Mouse (Mus musculus): ENCODE results near the gene Mlana.

Mlana gene

DNA sequence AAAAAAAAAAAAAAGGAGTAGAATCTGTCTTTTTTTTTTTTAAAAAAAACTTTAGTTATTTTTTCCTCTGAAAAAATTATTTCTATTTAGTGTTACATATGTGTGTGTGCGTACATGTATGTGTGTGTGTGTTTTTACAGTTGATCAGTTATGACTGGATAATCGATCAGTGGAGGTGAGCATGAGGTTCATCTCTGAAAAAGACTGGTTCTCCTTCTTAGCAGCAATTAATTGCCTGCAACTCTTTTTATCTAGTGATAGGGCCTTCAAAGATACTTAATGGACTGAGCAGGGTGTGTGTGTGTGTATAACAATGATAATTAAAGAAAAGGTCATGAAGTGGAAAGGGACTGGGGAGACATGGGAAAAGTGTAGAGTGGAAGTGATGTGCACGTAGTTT is 53.4 kb downstream of the Mlana start:
- no peak for DNase-seq (ENCODE audit: low read depth, low spot score)

DNA sequence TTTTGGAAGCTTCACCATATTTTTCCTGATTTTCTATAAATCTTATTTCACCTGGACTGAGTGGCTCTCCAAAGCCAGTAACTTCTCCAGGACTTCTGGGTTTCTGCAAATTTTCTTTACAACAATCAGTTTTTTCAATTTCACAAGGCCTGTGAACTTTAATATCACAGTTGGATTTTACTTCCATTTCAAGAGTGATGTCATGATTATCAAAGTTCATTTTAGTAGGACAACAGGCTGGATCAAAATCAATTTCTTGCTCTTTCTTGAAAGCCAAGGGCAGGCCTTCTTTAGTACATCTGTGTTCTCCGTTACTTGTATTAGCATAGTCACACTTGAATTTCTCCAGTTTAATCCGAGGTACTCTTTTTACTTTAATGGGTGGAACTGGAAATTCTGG is 56.3 kb downstream of the Mlana start:
- DNase-seq (ENCODE audit: low read depth, low spot score), result no peak

Data from brain, embryonic 18.5 days (tissue).